Mouse (Mus musculus): ENCODE results near the gene Pla2g6. TPM values are rescaled to one million over a fixed set of nuclear protein-coding genes. Genes with fewer than 3 reads are reported as not detected.

The Pla2g6 gene
- 35.4 and 37.1 TPM in 2 replicates for polyA plus RNA-seq (2016; fragmentation: Nextera tagmentation; extraction: Ambion mirVana)

- 4% methylated on average over 46 of the region's 46 CpGs for WGBS
- no peaks in the 10 kb centered on the region for H3K36me3 ChIP-seq
- H3K27me3 ChIP-seq = no peaks in the 10 kb centered on the region
- H3K9ac ChIP-seq (replicated peaks) = peak within 1 kb of the TSS; percentile 65
- ATAC-seq (ENCODE audit: low FRiP score, low read depth) = peak; percentile 97
- H3K27ac ChIP-seq (replicated peaks) = peak within 1 kb of the TSS; percentile 82
- peak within 1 kb of the TSS; percentile 74 for H3K4me2 ChIP-seq (replicated peaks)
- peaks cover 25% of the 10 kb centered on the region for H3K4me1 ChIP-seq
- no peaks in the 10 kb centered on the region for H3K9me3 ChIP-seq
- peak within 1 kb of the TSS; percentile 56 for H3K4me3 ChIP-seq
Observed at GRCm38 (mm10) chr15:79328058-79328938, at the start of gene Pla2g6. Gene Pla2g6, minus strand, starts transcription at chr15:79328390.

DNA sequence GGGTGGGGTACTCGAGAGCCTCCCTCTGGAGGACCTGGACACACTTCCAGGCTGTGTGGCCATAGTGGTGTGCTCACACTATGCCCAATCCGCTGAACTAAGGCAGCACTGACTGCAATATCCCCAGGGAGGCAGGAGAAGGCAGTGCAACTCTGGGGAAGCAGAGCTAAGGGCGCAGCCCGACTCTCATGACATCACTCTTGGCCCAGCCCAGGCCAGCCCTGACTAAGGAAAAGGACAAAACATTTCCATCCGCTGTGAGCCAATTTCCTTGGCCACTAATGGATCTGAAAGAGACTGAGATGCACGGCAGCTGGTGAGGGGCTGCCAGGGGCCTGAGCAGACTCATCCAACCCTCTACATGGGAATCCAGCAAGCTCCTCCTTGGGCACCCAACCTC is 49.5 kb upstream of the Pla2g6 start:
- Histone ChIP-seq H3K9ac (replicated peaks) (no peak overlapping the region), H3K27ac (replicated peaks) (no peak overlapping the region), H3K27me3 (no peaks in the 10 kb centered on the region), H3K4me3 (no peak overlapping the region), H3K4me2 (replicated peaks) (no peak overlapping the region), H3K9me3 (no peaks in the 10 kb centered on the region), H3K36me3 (peaks cover 42% of the 10 kb centered on the region), H3K4me1 (0 out of 2 replicates have a peak, but pooled peaks cover 3% of the 10 kb centered on the region)
- 86% methylated on average over 6 of the region's 6 CpGs for WGBS
- ATAC-seq (ENCODE audit: low FRiP score, low read depth) = no peak

DNA sequence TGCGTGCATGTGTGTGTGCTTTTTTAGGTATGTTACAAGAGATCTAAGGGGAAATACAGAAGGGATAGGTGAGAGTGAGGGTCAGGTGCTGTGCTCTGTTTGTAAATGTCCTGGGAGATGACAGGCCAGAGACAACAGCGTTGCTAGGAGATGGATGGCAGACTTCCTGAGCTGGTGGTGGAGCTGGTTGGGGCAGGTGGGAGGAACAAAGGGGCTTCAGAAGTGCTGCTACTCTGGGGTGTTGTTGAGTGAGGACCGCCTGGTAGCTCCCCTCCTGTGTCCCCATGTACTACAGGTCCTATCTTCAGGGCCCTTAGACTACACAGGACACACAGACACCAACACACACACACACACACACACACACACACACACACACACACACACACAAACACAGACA is 46.6 kb upstream of the Pla2g6 start:
- Histone ChIP-seq H3K4me2 (replicated peaks) (no peak overlapping the region), H3K9me3 (no peaks in the 10 kb centered on the region), H3K9ac (replicated peaks) (no peak overlapping the region), H3K27ac (replicated peaks) (0 out of 2 replicates have a peak overlapping the region, but pooled peaks have one; percentile 15), H3K36me3 (peaks cover 58% of the 10 kb centered on the region), H3K4me1 (no peaks in the 10 kb centered on the region), H3K4me3 (no peak overlapping the region), H3K27me3 (no peaks in the 10 kb centered on the region)
- no peak for ATAC-seq (ENCODE audit: low FRiP score, low read depth)
- 60% methylated on average over 3 of the region's 3 CpGs for WGBS

GRCm38 (mm10) chr15:79370281-79370843 is 42.2 kb upstream of the Pla2g6 start:
- H3K4me2 ChIP-seq (replicated peaks) = no peak overlapping the region
- no peak overlapping the region for H3K9ac ChIP-seq (replicated peaks)
- H3K9me3 ChIP-seq = no peaks in the 10 kb centered on the region
- 0 out of 2 replicates have a peak, but pooled peaks cover 4% of the 10 kb centered on the region for H3K4me1 ChIP-seq
- ATAC-seq (ENCODE audit: low FRiP score, low read depth) = no peak
- 76% methylated on average over 7 of the region's 7 CpGs for WGBS
- H3K36me3 ChIP-seq = peaks cover 62% of the 10 kb centered on the region
- no peak overlapping the region for H3K27ac ChIP-seq (replicated peaks)
- no peak overlapping the region for H3K4me3 ChIP-seq
- no peaks in the 10 kb centered on the region for H3K27me3 ChIP-seq

- peaks cover 60% of the 10 kb centered on the region for H3K36me3 ChIP-seq
Observed at GRCm38 (mm10) chr15:79369452-79370280, 41.5 kb upstream of the Pla2g6 start.

GRCm38 (mm10) chr15:79368861-79369440 is 40.8 kb upstream of the Pla2g6 start:
- no peak for ATAC-seq (ENCODE audit: low FRiP score, low read depth)
- peaks cover 64% of the 10 kb centered on the region for H3K36me3 ChIP-seq

More at GRCm38 (mm10) chr15:79369452-79370280, 41.5 kb upstream of the Pla2g6 start:
- Histone ChIP-seq H3K4me3 (no peak overlapping the region), H3K4me2 (replicated peaks) (no peak overlapping the region), H3K4me1 (0 out of 2 replicates have a peak, but pooled peaks cover 4% of the 10 kb centered on the region), H3K9me3 (no peaks in the 10 kb centered on the region), H3K9ac (replicated peaks) (no peak overlapping the region), H3K27me3 (no peaks in the 10 kb centered on the region), H3K27ac (replicated peaks) (no peak overlapping the region)
- 70% methylated on average over 15 of the region's 15 CpGs for WGBS
- ATAC-seq (ENCODE audit: low FRiP score, low read depth) = no peak

DNA sequence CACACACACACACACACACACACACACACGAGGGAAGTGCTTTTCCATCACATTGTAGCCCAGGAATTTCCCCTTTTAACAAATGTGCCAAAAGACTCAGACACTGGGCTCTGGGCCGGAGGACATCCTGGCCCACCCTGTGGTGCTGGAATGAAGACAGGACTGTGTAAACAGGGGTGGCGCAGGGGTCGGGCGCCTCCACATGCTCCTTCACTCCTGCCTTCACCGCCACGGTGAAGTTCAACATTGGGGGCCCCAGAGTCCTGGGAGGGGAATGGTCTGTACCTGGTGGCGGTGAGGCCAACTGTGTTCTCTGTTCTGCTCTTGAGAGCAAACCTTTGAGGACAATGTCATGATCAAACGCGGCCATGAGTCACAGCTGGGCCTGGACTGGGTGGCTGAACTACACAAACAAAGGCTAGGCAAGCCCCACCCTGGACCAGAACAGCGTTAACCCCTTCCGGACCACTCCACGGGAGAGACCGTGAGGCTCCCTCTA is 40.2 kb upstream of the Pla2g6 start:
- no peak for ATAC-seq (ENCODE audit: low FRiP score, low read depth)
- Histone ChIP-seq H3K9ac (replicated peaks) (no peak overlapping the region), H3K36me3 (peaks cover 70% of the 10 kb centered on the region), H3K4me1 (0 out of 2 replicates have a peak, but pooled peaks cover 4% of the 10 kb centered on the region), H3K9me3 (no peaks in the 10 kb centered on the region), H3K27ac (replicated peaks) (no peak overlapping the region; the same call in 1 of the 2 replicates), H3K4me3 (no peak overlapping the region), H3K27me3 (no peaks in the 10 kb centered on the region), H3K4me2 (replicated peaks) (no peak overlapping the region)
- WGBS = 72% methylated on average over 14 of the region's 14 CpGs

More at GRCm38 (mm10) chr15:79368861-79369440, 40.8 kb upstream of the Pla2g6 start:
- H3K27me3 ChIP-seq = no peaks in the 10 kb centered on the region
- H3K4me2 ChIP-seq (replicated peaks) = no peak overlapping the region
- H3K27ac ChIP-seq (replicated peaks) = no peak overlapping the region; the same call in 1 of the 2 replicates
- no peaks in the 10 kb centered on the region for H3K9me3 ChIP-seq
- 82% methylated on average over 8 of the region's 8 CpGs for WGBS
- 0 out of 2 replicates have a peak, but pooled peaks cover 4% of the 10 kb centered on the region for H3K4me1 ChIP-seq
- H3K9ac ChIP-seq (replicated peaks) = no peak overlapping the region
- no peak overlapping the region for H3K4me3 ChIP-seq

GRCm38 (mm10) chr15:79366402-79366801 is 38.2 kb upstream of the Pla2g6 start:
- 91% methylated on average over 5 of the region's 5 CpGs for WGBS
- Histone ChIP-seq H3K27ac (replicated peaks) (no peak overlapping the region), H3K4me2 (replicated peaks) (no peak overlapping the region), H3K9me3 (no peaks in the 10 kb centered on the region), H3K4me3 (no peak overlapping the region), H3K4me1 (0 out of 2 replicates have a peak, but pooled peaks cover 4% of the 10 kb centered on the region), H3K27me3 (no peaks in the 10 kb centered on the region), H3K36me3 (peaks cover 78% of the 10 kb centered on the region), H3K9ac (replicated peaks) (no peak overlapping the region)
- ATAC-seq (ENCODE audit: low FRiP score, low read depth) = no peak

GRCm38 (mm10) chr15:79365068-79365467 is 36.9 kb upstream of the Pla2g6 start:
- no peak overlapping the region for H3K4me2 ChIP-seq (replicated peaks)
- no peaks in the 10 kb centered on the region for H3K27me3 ChIP-seq
- H3K9ac ChIP-seq (replicated peaks) = no peak overlapping the region
- 0 out of 2 replicates have a peak, but pooled peaks cover 4% of the 10 kb centered on the region for H3K4me1 ChIP-seq
- no peak overlapping the region for H3K4me3 ChIP-seq
- ATAC-seq (ENCODE audit: low FRiP score, low read depth) = no peak
- H3K9me3 ChIP-seq = no peaks in the 10 kb centered on the region
- H3K36me3 ChIP-seq = peaks cover 80% of the 10 kb centered on the region
- H3K27ac ChIP-seq (replicated peaks) = no peak overlapping the region
- whole genome bisulfite sequencing = 97% methylated on average over 12 of the region's 12 CpGs

DNA sequence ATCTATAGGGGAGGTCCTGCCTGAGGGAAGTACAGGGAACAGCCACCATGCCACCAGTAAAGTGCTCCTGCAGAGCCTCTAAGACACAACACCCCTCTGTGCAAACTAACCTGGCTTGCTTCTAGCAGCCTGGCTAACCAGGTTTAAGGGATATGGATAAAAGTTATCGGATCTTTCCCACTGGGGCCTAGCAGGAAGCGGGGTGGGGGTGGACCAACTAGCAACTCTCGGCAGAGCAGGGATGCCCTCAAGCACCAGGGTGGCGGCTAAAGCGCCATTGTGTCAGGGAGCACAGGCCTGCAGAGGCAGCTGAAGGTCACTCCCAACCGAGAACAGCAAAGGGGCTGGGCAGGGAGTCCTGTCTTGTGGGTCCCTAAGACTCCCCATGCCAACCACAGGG is 35.9 kb upstream of the Pla2g6 start:
- Histone ChIP-seq H3K9ac (replicated peaks) (no peak overlapping the region), H3K4me3 (no peak overlapping the region), H3K36me3 (peaks cover 71% of the 10 kb centered on the region), H3K4me1 (0 out of 2 replicates have a peak, but pooled peaks cover 4% of the 10 kb centered on the region), H3K9me3 (no peaks in the 10 kb centered on the region), H3K4me2 (replicated peaks) (no peak overlapping the region), H3K27ac (replicated peaks) (no peak overlapping the region), H3K27me3 (no peaks in the 10 kb centered on the region)
- no peak for ATAC-seq (ENCODE audit: low FRiP score, low read depth)
- WGBS = 77% methylated on average over 6 of the region's 6 CpGs

GRCm38 (mm10) chr15:79361023-79361422 is 32.8 kb upstream of the Pla2g6 start:
- Histone ChIP-seq H3K4me1 (peaks cover 20% of the 10 kb centered on the region), H3K4me2 (replicated peaks) (no peak overlapping the region), H3K27ac (replicated peaks) (no peak overlapping the region), H3K27me3 (peaks cover 25% of the 10 kb centered on the region), H3K9me3 (no peaks in the 10 kb centered on the region), H3K9ac (replicated peaks) (no peak overlapping the region), H3K4me3 (no peak overlapping the region), H3K36me3 (peaks cover 48% of the 10 kb centered on the region)
- no peak for ATAC-seq (ENCODE audit: low FRiP score, low read depth)
- WGBS = 77% methylated on average over 4 of the region's 4 CpGs
